Mouse (Mus musculus): Measurements from ENCODE around the gene Hepacam2.

DNA sequence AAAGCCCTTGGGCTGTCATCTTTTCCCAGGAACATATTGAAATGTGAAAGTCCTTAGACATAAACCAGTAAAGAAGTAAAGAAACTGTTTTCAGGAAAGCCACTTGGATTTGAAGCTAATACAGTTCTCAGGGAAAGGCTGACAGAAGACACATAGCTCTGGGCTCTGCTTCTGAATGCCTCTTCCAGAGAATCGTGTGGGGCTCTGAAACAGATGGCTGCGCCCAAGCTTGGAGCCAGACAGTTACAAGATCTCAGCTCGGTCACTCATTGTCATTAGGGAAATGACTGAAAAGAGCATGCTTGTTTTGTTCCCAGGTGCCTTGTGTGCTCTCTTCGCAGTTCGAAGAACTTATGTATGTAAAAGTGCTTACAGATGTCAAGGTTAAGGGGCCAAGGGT, 43.7 kb downstream of the Hepacam2 start:
- TF ChIP-seq CTCF (IDR thresholded peaks at IDR 0.05; ENCODE audit: extremely low read depth, insufficient read length, insufficient replicate concordance, low read depth, low read length) (no peak), POLR2A (IDR thresholded peaks at IDR 0.05; ENCODE audit: low read depth, low read length) (no peak)

Measured in small intestine, adult 2 months (tissue).